Mouse (Mus musculus) left cerebral cortex, postnatal 4 days (tissue): ENCODE measurements at regions not wholly inside any gene's neighbourhood (a gene's known extent, or its start where the extent isn't known, plus 50 kb on each side); places are given as distances from the start of the nearest gene placed in this dataset.

Source experiments
- DNase-seq: peaks from one replicate; pipeline ENCODE4 v3.0.0-alpha.2; 2022
- intact Hi-C: fragments of 180-260 bp; cut with DNase I; formaldehyde crosslinking; loops from one replicate; pipeline ENCODE4 v1.15.1; 2025

- intact Hi-C loops = no loop called here
- DNase-seq = no peak
These were observed 197.8 kb downstream of the Hs3st1 start for GRCm38 (mm10) chr5:39557376-39558001.

- intact Hi-C loops = no loop called here
- no peak for DNase-seq
These were observed 218.2 kb downstream of the Hs3st1 start for GRCm38 (mm10) chr5:39537044-39537443.

- intact Hi-C loops = no loop called here
- DNase-seq = no peak
These were observed 218.9 kb downstream of the Hs3st1 start for GRCm38 (mm10) chr5:39536351-39536750.

- intact Hi-C loops = no loop called here
- DNase-seq = no peak
These were observed 245.0 kb downstream of the Hs3st1 start for GRCm38 (mm10) chr5:39510246-39510645.

GRCm38 (mm10) chr5:39482756-39483155, 272.5 kb downstream of the Hs3st1 start:
- intact Hi-C loops = no loop called here
- no peak for DNase-seq

GRCm38 (mm10) chr5:39458116-39458525, 297.2 kb downstream of the Hs3st1 start:
- DNase-seq = no peak
- intact Hi-C loops = no loop called here

- no peak for DNase-seq
- intact Hi-C loops = no loop called here
These were observed 301.6 kb downstream of the Hs3st1 start for GRCm38 (mm10) chr5:39453706-39454105.

GRCm38 (mm10) chr5:39440817-39441216, 314.5 kb downstream of the Hs3st1 start:
- no peak for DNase-seq
- intact Hi-C loops = no loop called here

- DNase-seq = peak; percentile 2
- intact Hi-C loops = no loop called here
These were observed 317.6 kb downstream of the Hs3st1 start for GRCm38 (mm10) chr5:39437463-39438201.

- intact Hi-C loops = no loop called here
- no peak for DNase-seq
These were observed 329.2 kb downstream of the Hs3st1 start for GRCm38 (mm10) chr5:39426053-39426452.

- DNase-seq = no peak
- intact Hi-C loops = no loop called here
These were observed 331.6 kb downstream of the Hs3st1 start for GRCm38 (mm10) chr5:39423720-39424119.

- intact Hi-C loops = no loop called here
These were observed 336.5 kb downstream of the Hs3st1 start for GRCm38 (mm10) chr5:39418795-39419194.

GRCm38 (mm10) chr5:39417845-39418154, 337.5 kb downstream of the Hs3st1 start:
- intact Hi-C loops = no loop called here
- no peak for DNase-seq

More at GRCm38 (mm10) chr5:39418795-39419194, 336.5 kb downstream of the Hs3st1 start:
- DNase-seq = peak; percentile 56

GRCm38 (mm10) chr5:39417121-39417844, 338.0 kb downstream of the Hs3st1 start:
- intact Hi-C loops = no loop called here

GRCm38 (mm10) chr5:39416597-39417023, 338.7 kb downstream of the Hs3st1 start:
- no peak for DNase-seq
- intact Hi-C loops = no loop called here

More at GRCm38 (mm10) chr5:39417121-39417844, 338.0 kb downstream of the Hs3st1 start:
- peak; percentile 17 for DNase-seq

- no peak for DNase-seq
- intact Hi-C loops = no loop called here
These were observed 342.5 kb downstream of the Hs3st1 start for GRCm38 (mm10) chr5:39412756-39413155.

- intact Hi-C loops = no loop called here
- no peak for DNase-seq
These were observed 364.8 kb downstream of the Hs3st1 start for GRCm38 (mm10) chr5:39390391-39390987.

GRCm38 (mm10) chr5:39384410-39384809, 370.9 kb downstream of the Hs3st1 start:
- DNase-seq = no peak
- intact Hi-C loops = no loop called here

- intact Hi-C loops = no loop called here
- DNase-seq = no peak
These were observed 381.1 kb downstream of the Hs3st1 start for GRCm38 (mm10) chr5:39374199-39374598.

- intact Hi-C loops = no loop called here
- no peak for DNase-seq
These were observed 406.6 kb downstream of the Hs3st1 start for GRCm38 (mm10) chr5:39348680-39349079.

- DNase-seq = no peak
These were observed 408.3 kb downstream of the Hs3st1 start for GRCm38 (mm10) chr5:39347019-39347418.

More at GRCm38 (mm10) chr5:39347019-39347418, 408.3 kb downstream of the Hs3st1 start:
- intact Hi-C loops = no loop called here
